Mouse (Mus musculus) CD4-positive helper T cell, adult 2 months (primary cell): ENCODE data around the gene Mxd1.

Experiments
- DNase-seq: peaks from one replicate; pipeline ENCODE4 v3.0.0-alpha.2; 2012; ENCODE audit warnings: low read depth, missing footprints, low spot score

Gene Mxd1

DNA sequence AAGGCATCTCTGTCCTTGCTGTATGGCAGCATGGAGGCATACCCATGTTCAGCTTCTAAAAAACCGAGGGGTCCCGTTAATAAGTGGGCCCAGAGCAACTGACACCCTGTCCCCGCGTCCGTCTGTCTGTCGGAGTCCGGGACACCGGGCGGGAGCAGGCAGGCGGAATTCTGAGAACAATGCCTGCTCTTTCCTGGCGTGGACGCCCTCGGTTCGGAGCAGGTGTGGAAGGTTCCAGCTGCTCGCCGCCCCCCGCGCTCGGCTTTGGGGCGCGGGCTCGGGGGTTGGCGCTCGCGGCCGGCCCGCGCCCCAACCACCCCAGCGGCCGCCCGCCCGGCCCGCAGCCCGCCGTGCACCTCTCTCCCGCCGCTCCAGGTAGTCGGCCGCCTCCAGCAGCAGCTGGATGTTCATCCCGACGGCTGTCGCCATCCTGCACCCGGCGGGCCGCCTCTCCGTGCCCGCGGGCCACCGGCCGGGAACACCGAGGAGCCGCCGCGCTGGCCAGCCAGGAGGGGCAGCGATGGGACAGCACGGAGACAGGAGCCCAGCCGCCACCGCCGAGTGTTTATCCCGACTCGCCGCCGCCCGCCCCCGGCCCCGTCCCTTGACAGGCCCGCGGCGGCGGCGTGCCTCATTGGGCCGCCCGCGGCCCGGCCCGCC, at the start of gene Mxd1:
Gene Mxd1, minus strand, starts transcription at position 582 of the 660 bp plus-strand sequence.
- no peak for DNase-seq

DNA sequence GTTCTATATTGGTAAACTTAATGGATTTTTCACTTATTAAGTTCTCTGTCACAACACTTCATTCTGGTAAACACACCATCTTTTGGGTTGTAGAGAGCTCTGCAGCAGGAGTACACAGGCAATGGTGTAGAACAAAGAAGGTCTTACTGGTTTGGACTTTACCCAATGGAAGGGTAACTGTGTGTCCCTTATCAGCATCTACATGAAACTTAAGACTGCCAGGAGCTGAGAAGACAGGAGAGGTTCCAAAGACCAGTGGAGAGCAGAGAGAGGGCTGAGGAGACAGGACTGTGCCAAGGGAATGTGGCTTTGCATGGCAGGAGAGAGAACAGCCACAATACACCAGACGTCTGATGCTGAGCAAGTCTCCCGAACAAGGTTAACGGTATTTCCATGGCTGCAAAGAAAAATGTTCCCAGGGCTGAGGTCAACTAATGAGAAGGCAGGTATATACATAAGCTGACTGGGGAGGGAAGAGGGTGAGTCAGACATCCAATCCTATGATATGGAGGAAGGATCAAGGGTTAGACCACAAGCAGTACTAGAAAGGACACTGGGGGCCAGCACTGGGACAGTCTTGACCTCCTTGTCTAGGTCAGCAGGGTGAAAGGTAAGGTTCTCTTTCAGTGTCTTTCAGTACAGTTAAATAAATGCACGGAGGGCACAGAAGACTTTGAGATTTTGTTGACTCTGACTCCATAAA, 39.3 kb upstream of the Mxd1 start:
- no peak for DNase-seq

DNA sequence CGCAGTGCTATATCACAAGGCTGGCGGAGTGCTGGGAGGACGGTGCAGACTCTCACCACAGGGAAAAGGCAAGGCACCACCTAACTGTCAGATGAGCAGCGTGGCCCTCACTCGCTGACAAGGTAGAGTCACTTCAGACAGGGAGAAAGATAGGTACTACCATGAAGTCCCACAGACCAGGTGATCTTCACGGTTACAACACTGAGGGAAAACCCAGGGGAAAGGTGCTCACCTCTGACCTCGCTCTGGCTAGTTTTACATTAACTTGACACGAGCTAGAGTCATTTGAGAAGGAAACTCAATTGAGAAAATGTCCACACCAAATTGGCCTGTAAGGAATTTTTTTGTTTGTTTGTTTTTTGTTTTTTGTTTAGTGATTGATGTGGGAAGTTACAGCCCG, 33.6 kb upstream of the Mxd1 start:
- no peak for DNase-seq

DNA sequence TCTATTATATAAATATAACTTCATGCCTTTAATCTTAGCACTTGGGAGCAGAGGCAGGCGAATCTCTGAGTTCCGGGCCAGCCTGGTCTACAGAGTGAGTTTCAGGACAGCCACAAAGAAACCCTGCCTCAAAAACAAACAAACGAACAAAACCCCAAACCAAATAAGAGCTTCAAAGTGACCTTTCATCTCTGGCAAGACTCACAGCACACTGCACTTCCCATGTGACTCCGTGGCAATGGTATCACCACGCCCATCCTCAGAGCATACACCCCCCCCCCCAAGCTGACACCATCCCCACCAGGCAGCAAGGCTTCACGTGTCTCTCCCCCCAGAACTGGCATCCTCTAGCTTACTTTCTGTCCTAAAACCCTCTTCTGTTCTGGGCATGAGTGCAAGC, 28.9 kb upstream of the Mxd1 start:
- no peak for DNase-seq

DNA sequence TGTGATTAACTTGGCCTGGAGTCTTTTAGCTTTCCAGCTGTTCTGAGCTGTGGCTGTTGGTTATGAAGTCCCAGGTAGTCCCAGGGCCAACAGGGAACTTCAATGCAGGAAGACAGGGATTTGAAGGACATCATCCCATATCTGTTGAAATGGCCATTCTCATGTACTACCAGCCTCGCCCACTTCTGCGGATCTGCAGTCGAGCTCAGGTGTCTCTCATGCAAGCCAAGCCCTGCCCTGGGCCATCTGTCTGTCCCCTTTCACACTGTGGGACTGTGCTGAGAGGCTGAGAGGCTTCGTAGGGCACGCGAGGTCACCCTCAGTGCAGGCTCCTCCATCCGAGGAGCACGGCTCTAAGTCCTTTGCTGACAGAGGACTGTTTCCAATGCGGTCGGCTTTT, 27.3 kb upstream of the Mxd1 start:
- no peak for DNase-seq

DNA sequence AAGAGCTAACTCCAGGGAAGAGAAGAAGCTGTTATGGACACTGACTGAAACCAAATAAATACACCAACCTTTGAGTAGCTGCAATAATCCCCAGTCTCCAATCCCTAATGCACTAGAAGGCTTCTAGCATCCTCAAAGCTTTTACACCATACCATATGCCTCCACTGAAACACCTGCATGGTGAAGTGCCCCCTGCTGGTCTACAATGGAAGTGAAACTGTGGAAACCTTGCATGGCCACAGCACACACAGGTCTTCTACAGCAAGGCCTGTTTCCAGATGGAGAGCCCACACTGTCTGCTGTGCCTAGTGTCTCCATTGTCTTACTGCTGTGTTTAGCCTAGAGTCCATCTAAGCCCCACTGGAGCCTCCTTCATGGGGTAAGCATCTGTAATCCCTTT, 25.5 kb upstream of the Mxd1 start:
- peak; percentile 73 for DNase-seq

DNA sequence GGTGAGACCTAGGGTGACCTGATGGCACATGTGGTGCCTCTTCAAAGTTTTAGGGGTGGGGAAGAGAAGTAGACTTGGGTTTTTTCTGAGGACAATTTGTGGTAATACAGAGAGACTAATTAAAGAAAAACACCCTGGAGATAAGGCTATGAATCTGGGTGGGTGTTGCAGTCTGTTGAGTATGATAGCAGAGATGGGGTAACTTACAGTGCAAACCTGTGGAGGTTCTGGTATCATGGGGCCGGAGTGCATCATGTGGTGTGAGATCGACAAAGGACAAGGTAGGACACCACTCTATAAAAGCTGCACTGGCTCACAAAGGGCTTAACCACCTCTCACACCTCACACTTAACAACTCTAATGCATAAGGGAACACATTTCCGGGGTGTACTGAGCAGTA, 20.7 kb upstream of the Mxd1 start:
- no peak for DNase-seq

DNA sequence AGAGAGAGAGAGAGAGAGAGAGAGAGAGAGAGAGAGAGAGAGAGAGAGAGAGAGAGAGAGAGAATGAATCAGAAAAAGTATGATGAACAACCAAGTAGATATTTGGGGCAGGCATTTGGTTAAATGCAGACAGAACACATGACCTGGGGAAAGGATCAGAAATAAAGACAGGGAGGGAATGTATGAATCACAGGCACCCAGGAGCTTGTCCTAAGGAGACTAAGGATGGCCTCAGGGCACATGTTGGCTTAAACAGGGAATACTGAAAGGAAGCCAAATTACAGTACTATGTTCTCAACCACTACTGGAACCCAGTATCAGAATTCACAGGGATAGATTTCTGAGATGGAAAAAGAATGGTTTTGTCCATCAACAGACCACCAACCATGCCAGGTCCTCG, 18.0 kb upstream of the Mxd1 start:
- DNase-seq: no peak

DNA sequence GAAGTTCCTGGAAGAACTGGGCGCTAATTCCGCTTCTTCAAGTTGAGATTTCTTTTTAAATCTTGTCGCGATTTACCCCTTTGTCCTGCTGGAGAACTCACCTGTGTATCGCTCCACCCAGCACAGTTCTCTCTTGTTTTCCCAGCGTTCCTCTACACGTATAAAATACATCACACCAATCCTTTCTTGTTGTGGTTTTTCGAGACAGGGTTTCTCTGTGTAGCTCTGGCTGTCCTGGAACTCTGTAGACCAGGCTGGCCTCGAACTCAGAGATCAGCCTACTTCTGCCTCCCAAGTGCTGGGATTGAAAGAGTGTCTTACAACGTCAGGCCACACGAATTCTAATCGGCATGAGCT, 15.7 kb upstream of the Mxd1 start:
- DNase-seq: no peak

DNA sequence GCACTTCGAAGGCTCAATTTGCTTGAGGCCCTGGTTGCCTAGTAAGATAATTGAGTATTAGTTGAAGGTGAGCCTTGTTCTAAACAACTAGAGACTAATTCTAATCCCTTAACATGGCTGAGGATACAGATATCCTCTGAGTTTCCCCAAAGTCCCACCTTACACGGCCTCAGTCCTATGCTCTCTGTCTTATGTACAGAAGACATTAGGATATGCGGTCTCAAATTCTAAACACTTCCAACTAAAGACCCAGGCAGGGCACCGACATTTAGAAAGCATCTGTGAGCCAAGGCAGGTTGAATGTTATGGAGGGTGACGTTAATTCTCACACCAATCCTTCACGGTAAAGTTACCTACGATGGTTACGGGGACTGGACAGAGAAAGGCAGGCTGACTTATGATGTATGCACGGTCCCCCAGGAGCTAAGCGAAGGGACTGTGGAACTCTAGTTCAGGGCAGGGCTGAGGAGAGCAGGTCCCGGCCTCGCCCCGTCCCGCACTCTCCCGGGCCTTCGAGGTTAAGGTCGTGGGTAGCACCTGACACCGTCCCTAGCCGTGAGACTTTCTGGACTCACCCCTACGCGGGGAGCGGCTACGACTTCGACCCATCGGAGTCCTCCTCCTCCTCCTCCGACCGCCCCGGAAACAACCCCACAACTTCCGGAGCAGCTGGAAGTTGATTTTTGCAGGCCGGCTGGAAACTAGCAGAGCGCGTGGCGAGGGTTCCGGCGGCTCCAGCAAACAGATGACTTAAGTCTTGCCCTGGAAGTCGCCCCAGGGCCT, 15.1 kb upstream of the Mxd1 start, which contains the start of gene Snrnp27:
Gene Snrnp27, minus strand, starts transcription at position 651 of the 783 bp plus-strand sequence.
- DNase-seq: peak; percentile 93

DNA sequence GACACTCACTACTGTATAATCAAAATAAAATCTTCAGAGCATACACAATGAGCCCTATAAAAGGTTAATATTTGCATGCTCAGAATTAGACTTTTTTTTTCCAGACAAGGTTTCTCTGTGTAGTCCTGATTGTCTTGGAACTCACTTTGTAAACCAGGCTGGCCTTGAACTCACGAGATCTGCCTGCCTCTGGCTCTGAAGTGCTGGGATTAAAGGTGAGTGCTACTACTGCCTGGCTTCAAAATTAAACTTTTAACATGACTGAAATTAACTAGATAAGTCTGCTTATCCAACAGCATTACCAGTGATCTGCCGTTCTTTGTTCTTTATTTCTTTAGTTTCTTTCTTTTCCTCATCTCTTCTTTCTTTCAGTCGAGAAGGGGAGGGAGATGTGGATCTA, 12.3 kb upstream of the Mxd1 start:
- DNase-seq: no peak

DNA sequence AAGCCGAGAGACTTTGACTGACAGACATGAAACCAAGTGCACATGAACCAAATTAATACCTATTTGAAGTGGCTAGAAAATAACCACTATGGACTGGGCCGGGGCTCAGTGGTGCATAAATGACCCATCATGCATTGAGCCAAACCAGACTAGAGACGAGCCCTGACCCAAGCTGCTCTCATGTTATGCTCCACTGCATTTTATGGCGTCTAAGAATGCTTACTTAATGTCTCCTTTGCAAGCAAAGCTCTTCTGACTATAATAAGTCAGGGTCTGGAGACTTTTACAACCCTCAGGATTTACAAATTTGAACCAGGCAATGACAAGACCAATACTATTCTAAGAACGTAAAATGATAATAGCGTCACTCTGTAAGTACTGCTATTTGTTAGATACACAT, 9.4 kb upstream of the Mxd1 start:
- DNase-seq: no peak

DNA sequence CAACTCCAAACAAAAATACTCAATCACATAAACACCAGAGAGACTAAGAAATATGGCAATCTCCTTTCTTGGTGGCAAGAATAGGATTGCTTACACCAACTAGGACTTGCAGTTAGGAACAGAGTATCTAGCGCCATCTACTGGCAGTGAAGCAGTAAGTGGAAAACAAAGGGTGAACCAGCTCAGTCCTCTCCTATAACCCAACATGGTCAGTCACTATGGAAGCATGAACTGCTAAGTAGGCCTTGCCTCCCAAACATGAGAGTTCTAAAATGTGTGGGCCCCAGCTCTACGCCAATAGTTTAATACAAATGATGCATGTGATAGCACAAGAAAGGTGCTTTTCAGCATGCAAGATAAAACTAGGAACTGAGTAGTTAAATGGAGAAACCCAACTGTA, 1.9 kb upstream of the Mxd1 start:
- peak; percentile 82 for DNase-seq

DNA sequence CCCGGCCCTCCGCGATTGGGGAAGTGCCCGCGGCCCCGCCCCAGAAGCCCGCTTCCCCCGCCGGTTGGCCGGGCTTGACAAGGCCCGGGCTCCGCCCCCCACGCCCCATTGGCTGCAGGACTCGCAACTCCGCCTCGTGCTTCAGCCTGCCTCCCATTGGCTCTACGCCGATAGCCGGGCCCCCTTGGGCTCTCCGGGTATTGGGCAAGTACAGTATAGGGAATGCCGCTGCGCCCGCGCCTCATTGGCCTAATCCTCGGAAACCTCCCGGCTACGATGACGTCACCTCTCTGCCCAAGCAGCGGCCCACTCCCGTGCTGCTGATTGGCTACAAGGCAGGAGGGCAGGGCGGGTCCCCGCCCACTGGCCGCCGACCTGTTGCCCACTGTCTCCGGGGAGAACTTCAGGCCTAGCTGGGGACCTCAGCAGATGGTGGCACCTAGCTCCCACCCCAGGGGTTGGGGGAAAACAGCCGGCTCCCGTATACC, 323 bp upstream of the Mxd1 start:
- DNase-seq: peak; percentile 99

DNA sequence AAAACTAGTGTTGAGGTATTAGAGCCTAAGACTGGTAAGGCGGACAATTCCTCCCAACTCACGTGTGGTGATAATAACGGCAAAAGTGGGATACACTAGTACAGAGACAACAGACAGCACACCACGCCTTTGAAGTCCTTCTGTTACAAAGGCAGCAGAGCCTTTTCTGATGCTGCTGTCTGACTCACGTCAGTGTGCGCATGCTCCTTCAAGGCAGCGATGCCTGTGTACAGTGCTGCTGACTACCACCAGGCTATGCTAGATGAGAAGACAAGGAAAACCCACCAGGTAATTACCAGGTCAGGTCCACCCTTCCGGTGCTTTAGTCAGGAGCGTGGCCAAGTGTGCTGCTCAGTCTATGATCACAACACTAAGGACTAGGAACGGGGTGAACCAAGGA, 1.9 kb downstream of the Mxd1 start:
- DNase-seq: no peak

DNA sequence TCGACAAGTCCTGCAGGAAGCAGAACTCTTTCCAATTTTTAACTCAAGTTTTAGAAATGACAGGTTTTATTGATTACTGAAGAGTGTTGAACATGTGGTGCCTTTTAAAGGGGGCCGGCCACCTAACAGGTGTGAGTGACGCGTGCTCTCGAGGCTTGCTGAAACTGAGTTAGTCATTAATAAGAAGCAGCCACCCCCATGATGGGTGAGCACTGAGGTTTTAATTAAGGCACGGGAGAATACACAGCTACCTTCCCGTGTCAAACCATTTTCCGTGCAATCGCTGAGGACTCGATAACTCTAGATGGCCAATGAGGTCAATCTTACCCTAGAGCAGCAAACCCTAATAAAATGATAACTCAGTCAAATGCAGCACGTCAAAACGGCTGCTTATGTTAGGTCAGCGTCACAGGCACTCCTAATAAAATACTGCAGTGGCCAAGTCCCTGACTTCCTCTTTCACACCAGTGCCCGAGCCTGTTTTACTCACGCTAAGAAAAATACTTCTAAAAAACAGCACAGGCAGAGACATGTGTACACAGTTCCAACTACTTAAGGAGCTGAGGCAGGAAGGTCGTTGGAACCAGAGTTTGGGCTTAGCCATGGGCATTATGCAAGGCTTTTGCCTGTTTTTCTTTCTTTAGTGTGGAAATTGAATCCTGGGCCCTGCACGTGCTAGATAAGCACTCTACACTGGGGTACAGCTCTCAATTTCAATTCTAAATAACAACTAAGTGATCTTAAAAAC, 3.2 kb downstream of the Mxd1 start:
- DNase-seq: no peak

DNA sequence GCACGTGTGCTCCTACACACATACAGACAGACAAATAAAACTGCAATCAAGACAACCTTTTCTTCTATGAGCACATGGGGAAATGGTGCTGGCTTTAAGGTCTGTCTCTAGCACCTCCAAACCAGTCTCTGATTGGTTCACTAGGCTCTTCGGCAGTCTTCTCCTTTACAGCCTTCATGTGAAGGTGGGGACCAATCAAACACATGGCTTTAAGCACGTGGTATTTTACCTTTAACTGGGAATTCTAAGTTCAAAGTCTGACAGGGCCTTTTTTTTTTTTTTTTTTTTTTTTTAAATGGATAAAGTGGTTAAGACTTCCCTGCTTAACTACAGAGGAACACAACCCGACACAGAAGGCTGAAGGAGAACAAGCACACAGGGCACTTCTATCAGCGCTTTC, 3.9 kb downstream of the Mxd1 start:
- DNase-seq: no peak

DNA sequence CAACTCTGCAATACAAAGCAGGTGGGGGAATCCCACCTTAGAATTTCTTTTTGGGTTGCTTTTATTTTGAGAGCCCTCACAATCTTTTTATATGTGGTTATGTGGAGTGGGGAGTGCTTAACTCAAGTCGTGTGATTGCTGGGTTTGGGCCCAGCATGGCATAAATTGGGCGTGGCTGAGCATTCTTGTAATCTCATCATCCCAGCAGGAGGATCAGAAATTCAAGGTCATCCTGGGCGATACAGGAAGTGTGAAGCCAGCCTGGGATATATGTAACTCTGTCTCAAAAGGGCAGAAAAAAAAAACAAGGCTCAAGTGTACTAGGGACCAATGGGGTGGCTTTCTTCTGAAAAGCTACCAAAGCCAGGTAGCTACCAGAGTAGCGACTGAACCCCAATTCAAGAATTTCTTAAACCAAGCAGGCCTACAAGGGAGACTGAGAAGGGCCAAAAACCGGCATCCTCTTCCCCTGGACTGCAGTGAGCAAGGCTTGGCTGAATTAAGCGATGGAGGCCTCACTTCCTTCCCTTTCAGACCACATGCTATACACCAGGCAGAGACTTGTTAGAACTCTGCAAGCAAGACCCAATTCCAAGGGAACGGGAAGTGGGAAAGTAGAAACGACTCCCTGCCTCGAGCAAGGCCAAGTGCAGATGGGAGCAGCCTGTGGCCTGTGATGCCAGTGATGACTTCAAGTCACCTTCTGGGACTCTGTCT, 8.6 kb downstream of the Mxd1 start:
- DNase-seq: no peak

DNA sequence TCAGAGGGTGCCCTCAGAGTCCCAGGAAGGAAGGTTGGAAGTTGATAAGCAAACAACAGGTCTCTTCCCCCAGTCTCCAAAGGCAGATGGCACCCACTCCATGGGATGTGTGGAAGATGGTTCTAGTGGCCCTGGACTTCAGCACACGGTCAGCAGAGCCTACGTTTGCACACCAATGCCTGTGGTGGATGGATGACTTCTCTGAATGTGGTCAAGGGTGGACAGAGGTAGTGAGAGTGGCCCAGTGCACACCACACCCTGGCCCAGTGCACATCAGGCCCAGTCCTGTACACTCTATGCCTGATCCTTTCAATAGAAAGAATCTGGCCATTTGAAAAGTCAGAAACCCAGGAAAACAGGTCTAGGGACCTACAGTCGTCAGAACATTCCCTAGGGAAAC, 10.5 kb downstream of the Mxd1 start:
- no peak for DNase-seq

DNA sequence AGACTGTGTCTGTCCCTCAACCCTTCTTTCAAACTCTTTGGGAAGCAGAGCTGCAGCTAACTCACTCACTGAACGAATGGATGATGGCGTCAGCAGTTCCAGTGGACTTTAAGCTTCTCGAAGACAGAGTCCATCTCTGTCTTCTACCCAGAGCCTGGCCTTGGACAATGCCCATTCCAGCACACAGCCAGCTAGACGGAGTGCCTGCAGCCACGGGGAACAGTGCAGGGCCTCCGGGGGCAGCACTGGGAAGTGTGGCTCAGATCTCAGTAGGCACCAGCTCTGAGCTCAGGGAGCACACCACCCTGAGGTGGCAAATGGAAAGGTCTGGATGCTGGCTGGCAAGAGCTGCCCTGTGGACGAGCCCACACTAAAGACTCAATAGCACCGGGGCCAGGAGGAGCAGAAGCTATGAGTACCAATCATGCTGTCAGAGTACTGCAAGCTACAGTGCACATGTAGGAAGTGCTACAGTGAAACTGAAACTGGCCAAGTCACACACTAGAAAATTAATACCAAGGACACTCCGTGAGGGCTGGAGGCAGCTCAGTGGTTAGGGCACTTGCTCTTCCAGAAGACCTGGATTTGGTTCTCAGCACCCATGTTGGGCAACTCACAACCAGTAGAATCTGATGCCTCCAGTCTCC, 14.6 kb downstream of the Mxd1 start:
- no peak for DNase-seq

DNA sequence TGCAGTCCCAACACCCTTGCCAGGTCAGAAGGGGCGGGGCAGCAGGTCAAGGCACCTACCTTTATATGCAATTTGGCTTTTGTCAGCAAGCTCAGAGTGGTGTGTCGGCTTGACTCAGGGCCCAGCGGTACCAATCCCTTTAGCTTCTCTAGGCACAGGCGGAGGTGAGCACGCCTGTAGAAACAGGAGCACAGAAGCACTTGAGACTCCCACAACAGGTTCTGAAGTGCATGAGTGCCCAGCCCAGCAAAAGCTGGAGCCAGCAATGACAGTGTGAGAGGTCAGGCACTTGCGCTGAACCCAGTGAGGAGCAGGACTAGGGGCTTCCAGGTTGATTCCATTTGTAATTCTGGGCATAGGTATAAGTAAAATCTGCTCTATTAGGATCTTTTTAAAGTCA, 15.9 kb downstream of the Mxd1 start:
- no peak for DNase-seq
